Mouse (Mus musculus) CH12.LX (cell line): Measurements from ENCODE around the gene Rps18. TPM values are rescaled to one million over a fixed set of nuclear protein-coding genes. Genes with fewer than 3 reads are reported as not detected.
A peak's percentile ranks its signal among the peaks of the same experiment; 100 is the strongest.
"Not testable (repeated sequence)": the region's sequence is repeated elsewhere in the genome, so short reads cannot be mapped to it uniquely, and the experiment has no call there.

Experiments
- DNase-seq: peaks from one replicate; pipeline ENCODE4 v3.0.0-alpha.2; 2013; ENCODE audit errors: extremely low read depth
- H3K27ac ChIP-seq: 2 replicates; pipeline ENCODE4 v1.5.1; 2012; ENCODE audit warnings: low read depth, mild to moderate bottlenecking, control low read depth, moderate library complexity; ENCODE audit not compliant: insufficient read depth
- H3K27me3 ChIP-seq: replicated peaks from 2 replicates; pipeline ENCODE3; 2012; ENCODE audit warnings: inconsistent platforms
- H3K36me3 ChIP-seq, 2 experiments: replicated peaks in 1 of 2; 2 replicates each; pipeline versions ENCODE3 to v1.6.1; 2012; ENCODE audit warnings: inconsistent platforms in 1 of 2, low read length in 1 of 2, mild to moderate bottlenecking in 1 of 2, mixed read lengths in 1 of 2, moderate library complexity in 1 of 2; ENCODE audit not compliant: control insufficient read depth in 1 of 2, insufficient read depth in 1 of 2
- H3K4me1 ChIP-seq, 2 experiments: 2 replicates each; pipeline ENCODE4 v1.6.1; 2012; ENCODE audit warnings: inconsistent platforms in 1 of 2, moderate library complexity in 1 of 2; ENCODE audit not compliant: insufficient read depth in 2 of 2, control insufficient read depth in 1 of 2
- H3K4me2 ChIP-seq: 2 replicates; pipeline ENCODE4 v1.6.1; 2012; ENCODE audit warnings: low read depth, mild to moderate bottlenecking, control low read depth; ENCODE audit not compliant: poor library complexity, insufficient read depth, severe bottlenecking
- H3K4me3 ChIP-seq, 3 experiments: fragments of 150-350 bp in 1 of 3; sonication (generic) in 1 of 3; replicated peaks in 1 of 3; 2 replicates each; pipeline versions ENCODE3 to v1.5.1; 2011 to 2012; ENCODE audit warnings: low read depth in 2 of 3, low read length in 2 of 3, mild to moderate bottlenecking in 2 of 3, moderate library complexity in 2 of 3, control low read depth in 1 of 3, improper control_type of control experiment in 1 of 3, inconsistent platforms in 1 of 3, mixed read lengths in 1 of 3; ENCODE audit not compliant: poor library complexity in 1 of 3
- H3K79me2 ChIP-seq: replicated peaks from 2 replicates; pipeline ENCODE4 v1.6.1; 2012; ENCODE audit warnings: mild to moderate bottlenecking, moderate library complexity; ENCODE audit not compliant: control insufficient read depth, poor library complexity, insufficient read depth, severe bottlenecking; ENCODE audit errors: extremely low read depth
- H3K9ac ChIP-seq: 2 replicates; pipeline ENCODE4 v1.6.1; 2012; ENCODE audit warnings: low read depth, mild to moderate bottlenecking, control low read depth, moderate library complexity; ENCODE audit not compliant: insufficient read depth
- H3K9me3 ChIP-seq: replicated peaks from 2 replicates; pipeline ENCODE3; 2012; ENCODE audit warnings: low read length, inconsistent platforms, mixed read lengths
- POLR2A ChIP-seq: IDR thresholded peaks from 2 replicates; pipeline ENCODE4 v1.6.1; 2011; ENCODE audit warnings: low read depth, mild to moderate bottlenecking, improper control_type of control experiment, low read length
- POLR2AphosphoS2 ChIP-seq: IDR thresholded peaks from 2 replicates; pipeline ENCODE4 v1.6.1; 2011; ENCODE audit warnings: low read depth, low read length, improper control_type of control experiment
- RCOR1 ChIP-seq: conservative IDR thresholded peaks from 2 replicates; pipeline ENCODE4 v1.6.1; 2012; ENCODE audit warnings: low read depth, mild to moderate bottlenecking, inconsistent platforms, low read length, improper control_type of control experiment
- TBP ChIP-seq: conservative IDR thresholded peaks from 2 replicates; pipeline ENCODE4 v1.6.1; 2011; ENCODE audit warnings: low read depth, low read length, improper control_type of control experiment
- ZMIZ1 ChIP-seq: IDR thresholded peaks from 2 replicates; pipeline ENCODE4 v1.6.1; 2012; ENCODE audit warnings: low read depth, mild to moderate bottlenecking, inconsistent platforms, low read length, improper control_type of control experiment
- dilution Hi-C: fragments of 300-500 bp; cut with MboI; formaldehyde crosslinking; loops from 2 replicates; pipeline ENCODE4 v1.14.3; 2020; ENCODE audit warnings: low sequenced_read_pairs; ENCODE audit not compliant: extremely low pct_unique_long_range_greater_than_20kb, extremely low pct_ligation_motif_present
- in situ Hi-C: fragments of 300-500 bp; cut with MboI; formaldehyde crosslinking; loops from 3 replicates; pipeline ENCODE4 v1.14.3; 2019; ENCODE audit warnings: low sequenced_read_pairs, low pct_ligation_motif_present, low pct_unique_long_range_greater_than_20kb, mixed read lengths
- polyA plus RNA-seq: library from polyadenylated mRNA; unstranded; fragments of >175 nt; gene quantifications from 2 replicates; pipeline ENCODE4 v1.2.1, GENCODE M21; 2012; ENCODE audit warnings: low read depth; ENCODE audit not compliant: insufficient read length
- total RNA-seq, 2 experiments: library from RNA; depleted of rRNA; stranded (reverse); fragments of 300-350 nt in 1 of 2; fragments of >200 nt in 1 of 2; gene quantifications; 2 replicates each; pipeline ENCODE4 v1.2.3; 2012 to 2014

The Rps18 gene
- total and polyA plus RNA-seq, 3 experiments = 246 to 991 (median 302) TPM

DNA sequence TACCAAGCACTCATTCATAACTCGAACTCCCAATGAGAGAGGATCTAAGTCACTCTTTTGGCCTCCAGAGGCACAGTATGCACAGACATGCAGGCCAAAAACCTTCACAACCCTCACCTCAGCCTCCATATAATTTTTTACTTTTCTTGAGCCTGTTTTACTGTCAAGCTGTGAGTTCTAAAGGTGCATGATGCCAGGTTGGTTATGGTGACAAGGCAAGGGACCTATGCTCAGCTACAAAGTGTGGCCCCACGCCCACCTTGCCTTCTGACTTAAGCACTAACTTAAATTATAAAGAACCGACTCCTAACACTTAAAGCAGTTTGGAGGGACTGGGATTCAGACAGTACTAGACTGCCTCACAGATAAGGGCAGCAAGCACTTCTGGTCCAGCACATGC, 2.5 kb downstream of the Rps18 start:
- dilution Hi-C loops (no loop called here), in situ Hi-C loops (no loop called here)
- Histone ChIP-seq H3K4me3 (peak overlapping the region; percentile 13 to 91 (median 22)), H3K27me3 (no peaks in the 10 kb centered on the region), H3K4me1 (peaks cover 10 to 34% of the 10 kb centered on the region in 2 experiments), H3K79me2 (peaks cover 29% of the 10 kb centered on the region), H3K9ac (peak overlapping the region; percentile 37; the same call in 1 of the 2 replicates), H3K9me3 (no peaks in the 10 kb centered on the region), H3K4me2 (peak overlapping the region; percentile 52; the same call in 1 of the 2 replicates), H3K27ac (no peak overlapping the region), H3K36me3 (peaks cover 56 to 67% of the 10 kb centered on the region in 2 experiments)
- DNase-seq = no peak
- TF ChIP-seq POLR2AphosphoS2 = peak; percentile 31; the same call in 1 of the 2 replicates
- no peak for TF ChIP-seq RCOR1

DNA sequence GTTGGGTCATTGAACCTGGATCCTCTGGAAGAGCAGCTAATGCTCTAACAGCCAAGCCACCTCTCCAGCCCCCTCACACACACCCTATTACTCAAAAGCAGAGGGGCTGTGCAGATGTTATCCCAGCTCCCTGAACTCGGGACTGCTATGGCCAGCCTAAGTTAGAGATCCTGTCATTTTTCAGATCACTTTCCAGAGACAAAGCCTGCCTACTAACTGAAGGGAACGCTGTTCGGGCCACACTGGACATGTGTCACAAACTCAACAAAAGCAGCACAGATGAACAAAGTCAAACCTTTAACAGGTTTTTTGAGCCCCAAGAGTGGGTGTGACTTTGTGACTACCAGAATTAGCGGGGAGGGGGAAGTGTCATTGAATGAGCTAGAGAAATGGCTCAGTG, 2.9 kb downstream of the Rps18 start:
- Histone ChIP-seq H3K79me2 (peaks cover 29% of the 10 kb centered on the region), H3K4me3 (peak overlapping the region in 1 of 3 experiments; percentile 91), H3K4me2 (peak overlapping the region; percentile 50; the same call in 1 of the 2 replicates), H3K27ac (no peak overlapping the region), H3K27me3 (no peaks in the 10 kb centered on the region), H3K9me3 (no peaks in the 10 kb centered on the region), H3K9ac (peak overlapping the region; percentile 37; the same call in 1 of the 2 replicates), H3K36me3 (peaks cover 59 to 67% of the 10 kb centered on the region in 2 experiments), H3K4me1 (peaks cover 8 to 30% of the 10 kb centered on the region in 2 experiments)
- DNase-seq = no peak
- TF ChIP-seq TBP = no peak
- TF ChIP-seq POLR2A = peak; percentile 18
- peak; percentile 47; the same call in 1 of the 2 replicates for TF ChIP-seq POLR2AphosphoS2
- no peak for TF ChIP-seq ZMIZ1
- in situ Hi-C loops = no loop called here
- dilution Hi-C loops = no loop called here

DNA sequence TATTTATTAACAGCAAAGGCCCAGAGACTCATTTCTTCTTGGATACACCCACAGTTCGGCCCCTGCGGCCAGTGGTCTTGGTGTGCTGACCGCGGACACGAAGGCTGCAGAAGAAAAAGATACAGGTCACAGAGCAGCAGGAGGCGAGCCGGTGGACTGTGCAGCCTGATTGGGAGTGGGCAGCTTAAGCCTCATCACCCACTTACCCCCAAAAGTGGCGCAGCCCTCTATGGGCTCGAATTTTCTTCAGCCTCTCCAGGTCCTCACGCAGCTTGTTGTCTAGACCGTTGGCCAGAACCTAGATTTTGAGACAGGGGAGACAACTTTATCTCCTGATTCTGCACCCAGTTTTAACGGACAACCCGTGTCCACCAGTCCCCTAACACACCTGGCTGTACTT, 3.8 kb downstream of the Rps18 start:
- H3K9ac ChIP-seq, in situ Hi-C loops, H3K9me3 ChIP-seq, H3K27me3 ChIP-seq, DNase-seq, H3K27ac ChIP-seq, dilution Hi-C loops: not testable (repeated sequence)
- Histone ChIP-seq H3K4me1 (peaks cover 4 to 23% of the 10 kb centered on the region in 2 experiments; a peak in 2 of 4 replicates), H3K36me3 (peaks cover 59 to 74% of the 10 kb centered on the region in 2 experiments), H3K79me2 (peaks cover 29% of the 10 kb centered on the region), H3K4me2 (peak overlapping the region; percentile 59), H3K4me3 (peak overlapping the region in 1 of 3 experiments; percentile 53)
